Mouse (Mus musculus): ENCODE results near the gene Glra3. TPM values are rescaled to one million over a fixed set of nuclear protein-coding genes. Genes with fewer than 3 reads are reported as not detected.

Glra3 gene
- total RNA-seq (2023): not detected

DNA sequence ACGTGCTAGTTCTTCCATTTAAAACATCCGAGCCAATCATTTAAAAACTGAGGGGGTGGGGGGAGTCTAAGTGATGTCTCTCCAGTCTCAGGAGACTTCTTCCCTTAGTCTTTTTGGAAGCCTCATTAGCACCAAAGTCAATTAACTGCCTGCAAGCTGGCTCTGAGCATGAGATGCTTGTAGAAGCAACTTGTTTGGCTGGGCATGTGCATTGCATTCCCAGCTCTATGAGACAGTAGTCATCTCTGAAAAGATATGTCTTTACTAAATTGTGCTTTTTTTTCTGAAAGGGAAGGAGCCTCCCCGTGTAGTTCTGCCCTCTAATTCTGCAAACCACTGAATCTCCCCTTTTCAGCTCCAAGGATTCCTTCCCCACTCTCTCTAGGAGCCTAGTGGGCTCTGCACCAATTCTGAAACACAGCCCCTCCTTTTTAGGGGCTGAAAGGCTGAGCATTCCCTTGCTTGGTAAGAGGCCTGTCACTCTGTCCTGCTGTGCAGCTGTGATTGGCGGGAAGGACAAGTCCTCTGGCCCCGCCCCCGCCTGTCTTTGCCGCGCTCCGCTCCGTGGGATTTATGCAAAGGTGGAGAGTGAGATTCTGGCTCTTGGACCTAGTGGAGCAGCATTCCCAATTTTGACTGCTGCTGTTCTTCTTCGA is at the start of gene Glra3:
TSS of gene Glra3 (plus strand) at position 591 of the 656 bp plus-strand sequence.

DNA sequence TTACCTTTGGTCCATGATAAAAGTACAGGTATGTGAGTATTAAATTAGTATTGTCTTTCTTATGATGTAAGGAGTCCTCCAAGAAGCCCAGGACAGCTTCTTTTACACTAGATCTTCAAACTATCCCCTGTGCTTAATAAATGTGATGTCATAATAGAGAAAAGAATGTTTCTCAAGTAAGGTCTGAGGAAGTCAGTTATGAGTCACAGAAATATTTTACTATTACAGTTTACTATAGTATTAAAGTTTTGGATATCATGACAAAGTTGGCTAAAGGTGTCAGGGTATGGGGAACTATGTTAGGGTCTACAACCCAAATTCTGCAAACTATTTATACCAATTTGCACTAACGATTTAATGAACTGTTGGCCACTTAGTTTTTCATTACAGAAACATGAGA is 33.4 kb upstream of the Glra3 start, which contains the start of gene Adam29:
TSS of gene Adam29 (minus strand) at position 101 of the 400 bp plus-strand sequence.

Other genes with a start within 250 kb of the Glra3 start
- gene Adam29, start 33.5 kb upstream of the Glra3 start, total RNA-seq (2023): not detected

Measured in CD8-positive naive resting alpha-beta T cell, adult 57 days (primary cell).